Mouse (Mus musculus): ENCODE data around the gene Gsg1. TPM values are rescaled to one million over a fixed set of nuclear protein-coding genes. Genes with fewer than 3 reads are reported as not detected.

Gene Gsg1
- 0.41 and 0.47 TPM in 2 replicates for polyA plus RNA-seq (2015; fragmentation: Nextera tagmentation; extraction: Ambion mirVana)

GRCm38 (mm10) chr6:135254153-135254552 is at the start of gene Gsg1:
Gene Gsg1 (minus strand): TSS chr6:135254351.
- Histone ChIP-seq H3K4me2 (replicated peaks) (no peak within 1 kb of the TSS), H3K9ac (no peak within 1 kb of the TSS), H3K9me3 (no peaks in the 10 kb centered on the region), H3K27ac (no peak within 1 kb of the TSS), H3K27me3 (replicated peaks) (no peaks in the 10 kb centered on the region), H3K4me3 (replicated peaks) (no peak within 1 kb of the TSS), H3K4me1 (replicated peaks) (peaks cover 16% of the 10 kb centered on the region), H3K36me3 (no peaks in the 10 kb centered on the region)
- no peak for ATAC-seq
- WGBS = 86% methylated on average over 7 of the region's 7 CpGs

GRCm38 (mm10) chr6:135302421-135303125 is 48.4 kb upstream of the Gsg1 start:
- Histone ChIP-seq H3K4me2 (replicated peaks) (no peak overlapping the region), H3K27me3 (replicated peaks) (no peaks in the 10 kb centered on the region), H3K36me3 (no peaks in the 10 kb centered on the region), H3K9ac (no peak overlapping the region), H3K4me3 (replicated peaks) (no peak overlapping the region), H3K9me3 (no peaks in the 10 kb centered on the region), H3K4me1 (replicated peaks) (0 out of 2 replicates have a peak, but pooled peaks cover 2% of the 10 kb centered on the region), H3K27ac (no peak overlapping the region)
- peak; percentile 42; the same call in 1 of the 2 replicates for ATAC-seq
- 60% methylated on average over 10 of the region's 10 CpGs for WGBS

DNA sequence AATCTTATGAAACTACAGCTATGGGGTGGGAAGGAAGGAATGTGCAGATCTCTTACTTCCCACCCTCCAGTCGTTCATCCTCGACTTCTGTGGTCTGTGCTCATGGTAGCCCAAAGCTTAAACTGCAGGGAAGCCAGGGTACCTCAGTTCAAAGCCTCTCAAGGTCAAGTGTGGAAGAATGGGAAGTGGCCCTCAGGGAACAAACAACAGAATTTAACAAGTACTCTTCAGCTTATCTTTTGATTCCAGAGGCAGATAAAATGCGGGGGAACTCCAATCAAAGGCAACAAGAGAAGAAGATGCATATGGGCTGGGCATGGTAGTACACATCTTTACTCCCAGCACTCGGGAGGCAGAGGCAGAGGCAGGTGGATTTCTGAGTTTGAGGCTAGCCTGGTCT is 46.3 kb upstream of the Gsg1 start:
- Histone ChIP-seq H3K9ac (no peak overlapping the region), H3K36me3 (no peaks in the 10 kb centered on the region), H3K4me1 (replicated peaks) (0 out of 2 replicates have a peak, but pooled peaks cover 5% of the 10 kb centered on the region), H3K4me2 (replicated peaks) (no peak overlapping the region), H3K9me3 (no peaks in the 10 kb centered on the region), H3K27ac (no peak overlapping the region), H3K27me3 (replicated peaks) (no peaks in the 10 kb centered on the region), H3K4me3 (replicated peaks) (no peak overlapping the region)
- 71% methylated on average over 4 of the region's 4 CpGs for WGBS
- ATAC-seq = no peak

DNA sequence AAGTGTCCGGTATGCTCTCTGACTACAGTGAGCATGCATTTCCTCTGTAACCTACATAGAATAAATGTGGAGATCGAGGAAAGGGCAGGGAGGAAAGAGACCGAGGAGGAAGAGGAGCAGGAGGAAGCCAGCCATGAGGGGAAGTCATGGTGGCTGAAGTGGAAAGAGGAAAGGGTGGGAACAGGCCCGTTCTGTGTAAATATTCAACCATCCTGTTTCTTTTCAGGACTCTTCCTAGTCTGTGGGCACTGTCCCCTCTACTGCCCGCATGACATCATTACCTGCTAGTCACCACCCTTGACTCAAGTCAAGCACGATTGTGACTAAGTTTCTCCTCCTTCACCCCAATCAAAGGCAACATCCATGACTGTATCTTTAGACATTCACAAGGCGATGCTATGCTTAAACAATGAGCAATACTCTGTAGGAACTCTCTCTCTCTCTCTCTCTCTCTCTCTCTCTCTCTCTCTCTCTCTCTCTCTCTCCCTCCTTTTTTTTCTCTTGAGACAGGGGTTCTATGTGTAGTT is 44.9 kb upstream of the Gsg1 start:
- Histone ChIP-seq H3K27ac (no peak overlapping the region), H3K9me3 (no peaks in the 10 kb centered on the region), H3K4me2 (replicated peaks) (no peak overlapping the region), H3K27me3 (replicated peaks) (no peaks in the 10 kb centered on the region), H3K36me3 (no peaks in the 10 kb centered on the region), H3K9ac (no peak overlapping the region), H3K4me3 (replicated peaks) (no peak overlapping the region), H3K4me1 (replicated peaks) (0 out of 2 replicates have a peak, but pooled peaks cover 4% of the 10 kb centered on the region)
- ATAC-seq = no peak
- WGBS = 86% methylated on average over 7 of the region's 7 CpGs

DNA sequence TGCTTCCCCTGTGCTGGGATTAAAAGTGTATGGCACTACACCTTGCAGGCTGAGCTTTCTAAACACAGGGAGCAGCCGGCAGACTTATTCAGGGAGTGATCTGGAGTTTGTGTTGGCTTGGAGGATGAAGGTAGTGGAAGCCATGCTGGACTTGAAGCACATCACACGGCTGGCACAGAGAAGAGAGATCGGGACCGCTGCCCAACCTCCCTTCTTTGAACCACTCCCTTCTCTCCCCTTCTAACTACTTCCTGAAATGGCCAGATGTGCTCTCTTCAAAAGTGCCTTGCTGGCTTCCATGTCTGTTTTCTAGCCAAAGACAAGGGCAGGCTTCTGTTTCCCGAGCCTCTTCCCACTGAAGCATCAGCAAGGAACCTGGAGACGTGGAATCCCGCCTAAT is 43.4 kb upstream of the Gsg1 start:
- H3K36me3 ChIP-seq = no peaks in the 10 kb centered on the region
- 74% methylated on average over 7 of the region's 7 CpGs for WGBS
- no peak overlapping the region for H3K4me3 ChIP-seq (replicated peaks)
- no peak overlapping the region for H3K9ac ChIP-seq
- H3K9me3 ChIP-seq = no peaks in the 10 kb centered on the region
- no peaks in the 10 kb centered on the region for H3K27me3 ChIP-seq (replicated peaks)
- H3K4me2 ChIP-seq (replicated peaks) = no peak overlapping the region
- H3K4me1 ChIP-seq (replicated peaks) = 0 out of 2 replicates have a peak, but pooled peaks cover 4% of the 10 kb centered on the region
- no peak for ATAC-seq
- no peak overlapping the region for H3K27ac ChIP-seq

GRCm38 (mm10) chr6:135296267-135296666 is 42.1 kb upstream of the Gsg1 start:
- H3K4me2 ChIP-seq (replicated peaks) = no peak overlapping the region

DNA sequence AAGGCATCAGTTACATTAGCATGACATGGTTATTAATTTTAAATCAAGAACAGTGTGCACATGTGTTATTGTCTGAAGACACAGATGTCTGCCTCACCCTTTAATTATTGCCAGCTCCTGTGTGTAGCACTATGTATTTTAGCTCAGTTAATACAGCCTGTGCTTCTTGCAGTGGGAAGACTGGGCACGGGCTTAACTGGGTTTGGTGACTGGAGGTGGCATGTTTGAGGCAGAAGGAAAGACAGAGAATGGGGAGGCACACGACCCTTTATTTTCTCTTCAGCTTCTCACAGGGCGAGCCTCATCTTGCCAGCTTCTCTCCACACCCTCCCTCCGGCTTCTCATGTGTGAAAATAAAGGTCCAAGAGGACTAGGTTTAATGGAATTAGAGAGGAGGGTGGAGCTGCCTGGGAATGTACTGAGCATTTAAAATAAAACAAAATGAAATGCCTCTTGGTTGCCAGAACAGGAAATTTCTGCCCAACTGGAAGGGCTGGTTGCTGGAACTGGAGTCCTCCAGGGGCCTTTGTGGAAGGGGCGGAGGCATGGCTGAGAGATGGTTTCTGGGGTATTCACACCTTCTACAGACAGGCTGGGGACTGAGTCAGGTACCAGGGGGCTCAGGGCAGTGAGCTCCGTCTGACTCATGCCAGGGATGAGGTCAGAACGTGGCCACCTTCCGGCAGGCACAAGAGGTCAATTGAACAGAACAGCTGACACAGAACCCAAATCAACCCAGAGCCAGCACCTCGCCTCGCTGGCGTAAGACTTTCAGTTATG is 41.1 kb upstream of the Gsg1 start:
- WGBS = 69% methylated on average over 11 of the region's 11 CpGs
- H3K4me3 ChIP-seq (replicated peaks) = no peak overlapping the region
- no peak overlapping the region for H3K27ac ChIP-seq
- H3K9me3 ChIP-seq = no peaks in the 10 kb centered on the region
- no peak overlapping the region for H3K4me2 ChIP-seq (replicated peaks)
- no peaks in the 10 kb centered on the region for H3K36me3 ChIP-seq
- H3K9ac ChIP-seq = no peak overlapping the region
- H3K4me1 ChIP-seq (replicated peaks) = 0 out of 2 replicates have a peak, but pooled peaks cover 4% of the 10 kb centered on the region
- ATAC-seq = no peak
- H3K27me3 ChIP-seq (replicated peaks) = no peaks in the 10 kb centered on the region

More at GRCm38 (mm10) chr6:135296267-135296666, 42.1 kb upstream of the Gsg1 start:
- 57% methylated on average over 17 of the region's 17 CpGs for WGBS
- no peak overlapping the region for H3K4me3 ChIP-seq (replicated peaks)
- no peak overlapping the region for H3K27ac ChIP-seq
- 0 out of 2 replicates have a peak, but pooled peaks cover 4% of the 10 kb centered on the region for H3K4me1 ChIP-seq (replicated peaks)
- no peaks in the 10 kb centered on the region for H3K36me3 ChIP-seq
- no peaks in the 10 kb centered on the region for H3K9me3 ChIP-seq
- H3K9ac ChIP-seq = no peak overlapping the region
- 0 out of 2 replicates have a peak, but pooled peaks have one; percentile 36 for ATAC-seq
- H3K27me3 ChIP-seq (replicated peaks) = no peaks in the 10 kb centered on the region

DNA sequence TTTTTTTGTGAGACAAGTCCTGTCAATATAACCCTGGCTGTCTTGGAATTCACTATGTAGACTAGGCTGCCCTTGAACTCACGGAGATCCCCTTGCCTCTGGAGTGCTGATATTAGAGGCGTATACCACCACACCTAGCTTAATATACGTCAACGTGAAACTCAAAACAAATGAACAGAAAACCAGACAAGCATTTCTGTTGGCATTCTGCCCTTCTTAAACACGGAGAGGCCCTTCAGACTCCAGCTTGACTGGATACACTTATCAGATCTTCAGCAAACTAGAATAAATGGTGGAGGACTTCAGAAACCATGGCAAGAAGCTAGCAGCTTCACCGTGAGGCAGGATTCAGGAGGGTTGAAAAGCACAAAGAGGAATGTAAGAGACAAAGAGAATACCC is 40.0 kb upstream of the Gsg1 start:
- Histone ChIP-seq H3K4me1 (replicated peaks) (0 out of 2 replicates have a peak, but pooled peaks cover 4% of the 10 kb centered on the region), H3K27ac (no peak overlapping the region), H3K36me3 (no peaks in the 10 kb centered on the region), H3K4me3 (replicated peaks) (no peak overlapping the region), H3K4me2 (replicated peaks) (no peak overlapping the region), H3K9ac (no peak overlapping the region), H3K9me3 (no peaks in the 10 kb centered on the region), H3K27me3 (replicated peaks) (no peaks in the 10 kb centered on the region)
- no peak for ATAC-seq
- WGBS = 63% methylated on average over 6 of the region's 6 CpGs

- Histone ChIP-seq H3K4me2 (replicated peaks) (no peak overlapping the region), H3K9ac (no peak overlapping the region), H3K4me1 (replicated peaks) (0 out of 2 replicates have a peak, but pooled peaks cover 4% of the 10 kb centered on the region), H3K27me3 (replicated peaks) (no peaks in the 10 kb centered on the region), H3K27ac (no peak overlapping the region), H3K4me3 (replicated peaks) (no peak overlapping the region), H3K36me3 (no peaks in the 10 kb centered on the region), H3K9me3 (no peaks in the 10 kb centered on the region)
- 57% methylated on average over 4 of the region's 4 CpGs for WGBS
- peak; percentile 43; the same call in 1 of the 2 replicates for ATAC-seq
Measured at GRCm38 (mm10) chr6:135292391-135292790, 38.2 kb upstream of the Gsg1 start.

DNA sequence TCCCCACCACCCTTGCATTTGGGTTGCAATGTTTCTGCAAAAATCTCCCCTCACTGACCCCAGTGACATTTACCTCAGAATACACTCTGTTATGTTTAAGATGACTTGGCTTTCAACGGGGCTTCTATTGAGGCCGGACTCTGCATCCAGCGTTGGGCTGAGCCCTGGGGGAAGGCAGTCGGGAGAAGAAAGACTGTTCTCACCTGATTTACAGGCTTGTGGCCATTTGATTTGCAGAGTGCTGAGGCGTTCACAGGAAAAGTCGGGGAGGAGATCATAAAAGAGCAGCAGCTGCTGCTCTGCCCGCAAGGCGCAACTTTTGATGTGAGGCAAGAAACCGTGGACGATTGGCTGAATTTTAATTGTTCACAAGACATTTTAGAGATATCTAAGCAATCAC is 25.7 kb upstream of the Gsg1 start:
- Histone ChIP-seq H3K27me3 (replicated peaks) (no peaks in the 10 kb centered on the region), H3K9ac (no peak overlapping the region), H3K27ac (no peak overlapping the region), H3K36me3 (no peaks in the 10 kb centered on the region), H3K4me1 (replicated peaks) (0 out of 2 replicates have a peak, but pooled peaks cover 7% of the 10 kb centered on the region), H3K4me2 (replicated peaks) (no peak overlapping the region), H3K4me3 (replicated peaks) (no peak overlapping the region), H3K9me3 (no peaks in the 10 kb centered on the region)
- peak; percentile 43; the same call in 1 of the 2 replicates for ATAC-seq
- 23% methylated on average over 10 of the region's 10 CpGs for WGBS

DNA sequence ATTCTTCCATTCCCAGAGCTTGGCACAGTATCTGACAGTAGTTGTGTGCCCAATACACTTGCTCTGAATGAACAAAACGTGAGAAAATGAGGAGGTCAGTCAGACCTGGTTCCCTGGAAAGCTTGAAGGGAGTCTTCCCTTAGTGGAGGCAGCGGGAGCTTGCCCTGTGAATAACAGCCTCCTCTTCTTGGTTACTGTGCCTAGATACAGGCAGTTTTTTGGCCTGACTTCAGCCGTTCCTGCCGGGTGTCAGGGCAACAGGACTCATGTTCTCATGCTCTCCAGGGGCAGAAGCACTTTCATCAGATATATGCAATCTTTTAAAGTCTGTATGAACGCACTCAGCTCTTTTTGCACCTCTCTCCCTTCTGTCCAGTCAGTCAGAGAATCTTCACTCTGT is 25.1 kb upstream of the Gsg1 start:
- no peak overlapping the region for H3K9ac ChIP-seq

GRCm38 (mm10) chr6:135278302-135278701 is 24.2 kb upstream of the Gsg1 start:
- Histone ChIP-seq H3K27me3 (replicated peaks) (no peaks in the 10 kb centered on the region), H3K4me3 (replicated peaks) (no peak overlapping the region), H3K4me2 (replicated peaks) (no peak overlapping the region), H3K9me3 (no peaks in the 10 kb centered on the region), H3K4me1 (replicated peaks) (0 out of 2 replicates have a peak, but pooled peaks cover 7% of the 10 kb centered on the region), H3K9ac (no peak overlapping the region), H3K36me3 (no peaks in the 10 kb centered on the region), H3K27ac (no peak overlapping the region)
- no peak for ATAC-seq
- WGBS = 82% methylated on average over 6 of the region's 6 CpGs

More for the DNA sequence above, 25.1 kb upstream of the Gsg1 start:
- 42% methylated on average over 5 of the region's 5 CpGs for WGBS
- Histone ChIP-seq H3K36me3 (no peaks in the 10 kb centered on the region), H3K4me2 (replicated peaks) (no peak overlapping the region), H3K27ac (no peak overlapping the region), H3K27me3 (replicated peaks) (no peaks in the 10 kb centered on the region), H3K9me3 (no peaks in the 10 kb centered on the region), H3K4me1 (replicated peaks) (0 out of 2 replicates have a peak, but pooled peaks cover 7% of the 10 kb centered on the region), H3K4me3 (replicated peaks) (no peak overlapping the region)
- no peak for ATAC-seq
